Mouse (Mus musculus) hindbrain, embryonic 11.5 days (tissue): ENCODE results near the gene Vstm2a. TPM values are rescaled to one million over a fixed set of nuclear protein-coding genes. Genes with fewer than 3 reads are reported as not detected.

ENCODE experiments used
- ATAC-seq: fragments of 200-750 bp; cut with Nextera tagmentation; 2 replicates; pipeline ENCODE4 v1.8.0; 2017; ENCODE audit warnings: mild to moderate bottlenecking, moderate TSS enrichment, moderate library complexity; ENCODE audit not compliant: low FRiP score
- DNase-seq: peaks from one replicate; pipeline ENCODE4 v3.0.0-alpha.2; 2015; ENCODE audit warnings: low spot score
- H3K27ac ChIP-seq: fragments of 300-500 bp; sonication (generic); 2 replicates; pipeline ENCODE4 v1.5.1; 2014; ENCODE audit warnings: mild to moderate bottlenecking, low read depth, low read length
- H3K27me3 ChIP-seq: fragments of 300-500 bp; sonication (generic); 2 replicates; pipeline ENCODE4 v1.6.1; 2014; ENCODE audit warnings: mild to moderate bottlenecking, low read length, moderate library complexity, mixed read lengths; ENCODE audit not compliant: control insufficient read depth, insufficient read depth
- H3K36me3 ChIP-seq: fragments of 300-500 bp; sonication (generic); 2 replicates; pipeline ENCODE4 v1.6.1; 2014; ENCODE audit warnings: mild to moderate bottlenecking, low read length, moderate library complexity, mixed read lengths; ENCODE audit not compliant: control insufficient read depth, insufficient read depth
- H3K4me1 ChIP-seq: fragments of 300-500 bp; sonication (generic); replicated peaks from 2 replicates; pipeline ENCODE4 v1.6.1; 2014; ENCODE audit warnings: low read length, mixed read lengths; ENCODE audit not compliant: control insufficient read depth, insufficient read depth
- H3K4me2 ChIP-seq: fragments of 300-500 bp; sonication (generic); replicated peaks from 2 replicates; pipeline ENCODE4 v1.6.1; 2014; ENCODE audit warnings: mild to moderate bottlenecking, low read depth, low read length
- H3K4me3 ChIP-seq: fragments of 300-500 bp; sonication (generic); 2 replicates; pipeline ENCODE4 v1.5.1; 2014; ENCODE audit warnings: low read depth, low read length
- H3K9ac ChIP-seq: fragments of 300-500 bp; sonication (generic); 2 replicates; pipeline ENCODE4 v1.6.1; 2014; ENCODE audit warnings: low read depth, low read length
- H3K9me3 ChIP-seq: fragments of 300-500 bp; sonication (generic); 2 replicates; pipeline ENCODE4 v1.6.1; 2016; ENCODE audit warnings: low read length; ENCODE audit not compliant: control insufficient read depth
- WGBS: fragments of 180-500 bp; shearing (Covaris S2); extraction: QIAGEN DNeasy Blood & Tissue Kit; methylation state at CpG from one replicate; pipeline ENCODE4 v1.1.7; 2014; 5-methylcytosine and 5-hydroxymethylcytosine counted together
- polyA plus RNA-seq: library from polyadenylated mRNA; unstranded; fragments of >200 nt; fragmentation: Nextera tagmentation; extraction: Ambion mirVana; gene quantifications from 2 replicates; pipeline ENCODE4 v1.2.1, GENCODE M21; 2014

Vstm2a gene
- polyA plus RNA-seq, 1 experiment from 2014 or later = 4.3 TPM

- WGBS = 78% methylated on average over 1 of the region's 1 CpGs
- Histone ChIP-seq H3K4me1 (no peaks in the 10 kb centered on the region), H3K9ac (no peak overlapping the region), H3K27ac (no peak overlapping the region), H3K4me3 (no peak overlapping the region), H3K36me3 (no peaks in the 10 kb centered on the region), H3K9me3 (no peaks in the 10 kb centered on the region), H3K4me2 (no peak overlapping the region), H3K27me3 (no peaks in the 10 kb centered on the region)
- DNase-seq (peak; percentile 9), ATAC-seq (peak; percentile 73; the same call in 1 of the 2 replicates)
Observed at GRCm38 (mm10) chr11:16299492-16299891, 42.0 kb downstream of the Vstm2a start.

- H3K9me3 ChIP-seq = no peaks in the 10 kb centered on the region
- ATAC-seq (peak; percentile 77), DNase-seq (no peak)
- no peaks in the 10 kb centered on the region for H3K4me1 ChIP-seq
- WGBS = 72% methylated on average over 1 of the region's 1 CpGs
- no peak overlapping the region for H3K27ac ChIP-seq
- no peaks in the 10 kb centered on the region for H3K36me3 ChIP-seq
- no peaks in the 10 kb centered on the region for H3K27me3 ChIP-seq
- no peak overlapping the region for H3K9ac ChIP-seq
- H3K4me3 ChIP-seq = no peak overlapping the region
- H3K4me2 ChIP-seq = no peak overlapping the region
Observed at GRCm38 (mm10) chr11:16299960-16300359, 42.4 kb downstream of the Vstm2a start.

GRCm38 (mm10) chr11:16300709-16301108, 43.2 kb downstream of the Vstm2a start:
- Histone ChIP-seq H3K27ac (no peak overlapping the region), H3K4me2 (no peak overlapping the region), H3K27me3 (no peaks in the 10 kb centered on the region), H3K9ac (no peak overlapping the region), H3K4me3 (no peak overlapping the region), H3K9me3 (no peaks in the 10 kb centered on the region), H3K4me1 (no peaks in the 10 kb centered on the region), H3K36me3 (no peaks in the 10 kb centered on the region)
- ATAC-seq = no peak
- DNase-seq = no peak
- 83% methylated on average over 2 of the region's 2 CpGs for WGBS

GRCm38 (mm10) chr11:16315097-16315496, 57.6 kb downstream of the Vstm2a start:
- H3K36me3 ChIP-seq = no peaks in the 10 kb centered on the region

GRCm38 (mm10) chr11:16345179-16345578, 87.7 kb downstream of the Vstm2a start:
- Histone ChIP-seq H3K4me2 (no peak overlapping the region), H3K4me3 (no peak overlapping the region), H3K27me3 (no peaks in the 10 kb centered on the region), H3K9ac (no peak overlapping the region), H3K9me3 (no peaks in the 10 kb centered on the region), H3K4me1 (no peaks in the 10 kb centered on the region), H3K36me3 (no peaks in the 10 kb centered on the region), H3K27ac (no peak overlapping the region)
- WGBS = 52% methylated on average over 3 of the region's 3 CpGs
- DNase-seq (no peak), ATAC-seq (no peak)

More at GRCm38 (mm10) chr11:16315097-16315496, 57.6 kb downstream of the Vstm2a start:
- WGBS = 84% methylated on average over 2 of the region's 2 CpGs
- ATAC-seq (no peak), DNase-seq (no peak)
- no peak overlapping the region for H3K4me3 ChIP-seq
- H3K4me1 ChIP-seq = no peaks in the 10 kb centered on the region
- no peaks in the 10 kb centered on the region for H3K27me3 ChIP-seq
- H3K9me3 ChIP-seq = no peaks in the 10 kb centered on the region
- H3K27ac ChIP-seq = no peak overlapping the region
- no peak overlapping the region for H3K4me2 ChIP-seq
- no peak overlapping the region for H3K9ac ChIP-seq

GRCm38 (mm10) chr11:16345676-16346075, 88.2 kb downstream of the Vstm2a start:
- Histone ChIP-seq H3K4me1 (no peaks in the 10 kb centered on the region), H3K4me3 (no peak overlapping the region), H3K27ac (no peak overlapping the region), H3K4me2 (no peak overlapping the region), H3K9me3 (no peaks in the 10 kb centered on the region), H3K36me3 (no peaks in the 10 kb centered on the region), H3K27me3 (no peaks in the 10 kb centered on the region), H3K9ac (no peak overlapping the region)
- ATAC-seq (no peak), DNase-seq (no peak)
- WGBS = 77% methylated on average over 3 of the region's 3 CpGs

GRCm38 (mm10) chr11:16351915-16352314, 94.4 kb downstream of the Vstm2a start:
- no peaks in the 10 kb centered on the region for H3K4me1 ChIP-seq
- no peak overlapping the region for H3K4me3 ChIP-seq
- ATAC-seq = no peak
- H3K27me3 ChIP-seq = no peaks in the 10 kb centered on the region
- H3K36me3 ChIP-seq = no peaks in the 10 kb centered on the region
- DNase-seq = no peak
- no peaks in the 10 kb centered on the region for H3K9me3 ChIP-seq
- H3K27ac ChIP-seq = no peak overlapping the region
- 90% methylated on average over 4 of the region's 4 CpGs for WGBS
- no peak overlapping the region for H3K4me2 ChIP-seq
- no peak overlapping the region for H3K9ac ChIP-seq

GRCm38 (mm10) chr11:16354356-16354755, 96.8 kb downstream of the Vstm2a start:
- no peak for ATAC-seq
- Histone ChIP-seq H3K4me2 (no peak overlapping the region), H3K27ac (no peak overlapping the region)

GRCm38 (mm10) chr11:16366852-16367587, 109.5 kb downstream of the Vstm2a start:
- H3K9ac ChIP-seq = no peak overlapping the region
- ATAC-seq (no peak), DNase-seq (no peak)
- H3K9me3 ChIP-seq = no peaks in the 10 kb centered on the region
- 74% methylated on average over 8 of the region's 8 CpGs for WGBS
- H3K4me3 ChIP-seq = no peak overlapping the region
- no peak overlapping the region for H3K27ac ChIP-seq
- H3K36me3 ChIP-seq = no peaks in the 10 kb centered on the region
- H3K4me2 ChIP-seq = no peak overlapping the region
- H3K4me1 ChIP-seq = no peaks in the 10 kb centered on the region
- H3K27me3 ChIP-seq = no peaks in the 10 kb centered on the region

More at GRCm38 (mm10) chr11:16354356-16354755, 96.8 kb downstream of the Vstm2a start:
- H3K9me3 ChIP-seq = no peaks in the 10 kb centered on the region
- no peaks in the 10 kb centered on the region for H3K36me3 ChIP-seq
- no peak overlapping the region for H3K4me3 ChIP-seq
- no peaks in the 10 kb centered on the region for H3K4me1 ChIP-seq
- no peak overlapping the region for H3K9ac ChIP-seq
- no peaks in the 10 kb centered on the region for H3K27me3 ChIP-seq
- DNase-seq = no peak
